Mouse (Mus musculus): Measurements from ENCODE around the gene 4930523C07Rik. TPM values are rescaled to one million over a fixed set of nuclear protein-coding genes. Genes with fewer than 3 reads are reported as not detected.

4930523C07Rik gene
- 9.6 and 10.5 TPM in 2 replicates for polyA plus RNA-seq (2015; fragmentation: Nextera tagmentation; extraction: Ambion mirVana)

- 0 out of 2 replicates have a peak within 1 kb of the TSS, but pooled peaks have one; percentile 4 for H3K27ac ChIP-seq
- WGBS: 3% methylated on average over 32 of the region's 33 CpGs
- H3K9me3 ChIP-seq: no peaks in the 10 kb centered on the region
- peak within 1 kb of the TSS; percentile 88 for H3K4me2 ChIP-seq (replicated peaks)
- peak; percentile 95 for ATAC-seq
- H3K36me3 ChIP-seq: no peaks in the 10 kb centered on the region
- no peaks in the 10 kb centered on the region for H3K27me3 ChIP-seq (replicated peaks)
- H3K9ac ChIP-seq: peak within 1 kb of the TSS; percentile 54
- H3K4me1 ChIP-seq (replicated peaks): 0 out of 2 replicates have a peak, but pooled peaks cover 3% of the 10 kb centered on the region
- H3K4me3 ChIP-seq (replicated peaks): peak within 1 kb of the TSS; percentile 52
These were observed at the start of gene 4930523C07Rik for GRCm38 (mm10) chr1:160044237-160045021. Gene 4930523C07Rik, plus strand, starts transcription at chr1:160044382.

GRCm38 (mm10) chr1:159997329-159997728 is 46.9 kb upstream of the 4930523C07Rik start:
- no peaks in the 10 kb centered on the region for H3K36me3 ChIP-seq
- no peak overlapping the region for H3K9ac ChIP-seq
- H3K27ac ChIP-seq: no peak overlapping the region
- no peaks in the 10 kb centered on the region for H3K4me1 ChIP-seq (replicated peaks)
- no peak overlapping the region for H3K4me2 ChIP-seq (replicated peaks)
- no peak overlapping the region for H3K4me3 ChIP-seq (replicated peaks)
- ATAC-seq: no peak
- WGBS: 44% methylated on average over 2 of the region's 2 CpGs
- H3K27me3 ChIP-seq (replicated peaks): no peaks in the 10 kb centered on the region
- H3K9me3 ChIP-seq: no peaks in the 10 kb centered on the region

- no peak for ATAC-seq
- Histone ChIP-seq H3K4me1 (replicated peaks) (no peaks in the 10 kb centered on the region), H3K4me2 (replicated peaks) (no peak overlapping the region), H3K9ac (no peak overlapping the region), H3K27ac (no peak overlapping the region), H3K4me3 (replicated peaks) (no peak overlapping the region), H3K9me3 (no peaks in the 10 kb centered on the region), H3K36me3 (no peaks in the 10 kb centered on the region), H3K27me3 (replicated peaks) (no peaks in the 10 kb centered on the region)
- 76% methylated on average over 1 of the region's 1 CpGs for WGBS
These were observed 45.8 kb upstream of the 4930523C07Rik start for GRCm38 (mm10) chr1:159998349-159998748.

- no peak for ATAC-seq
- WGBS: 78% methylated on average over 3 of the region's 3 CpGs
These were observed 45.0 kb upstream of the 4930523C07Rik start for GRCm38 (mm10) chr1:159999232-159999631.

GRCm38 (mm10) chr1:160005319-160005718 is 38.9 kb upstream of the 4930523C07Rik start:
- no peaks in the 10 kb centered on the region for H3K27me3 ChIP-seq (replicated peaks)
- no peak overlapping the region for H3K4me3 ChIP-seq (replicated peaks)
- no peaks in the 10 kb centered on the region for H3K9me3 ChIP-seq
- no peaks in the 10 kb centered on the region for H3K36me3 ChIP-seq
- no peak overlapping the region for H3K27ac ChIP-seq
- H3K4me1 ChIP-seq (replicated peaks): no peaks in the 10 kb centered on the region
- no peak overlapping the region for H3K9ac ChIP-seq
- ATAC-seq: no peak
- H3K4me2 ChIP-seq (replicated peaks): no peak overlapping the region
- 71% methylated on average over 4 of the region's 4 CpGs for WGBS

More at GRCm38 (mm10) chr1:159999232-159999631, 45.0 kb upstream of the 4930523C07Rik start:
- no peak overlapping the region for H3K4me3 ChIP-seq (replicated peaks)
- H3K4me1 ChIP-seq (replicated peaks): no peaks in the 10 kb centered on the region
- no peaks in the 10 kb centered on the region for H3K9me3 ChIP-seq
- H3K36me3 ChIP-seq: no peaks in the 10 kb centered on the region
- H3K27me3 ChIP-seq (replicated peaks): no peaks in the 10 kb centered on the region
- no peak overlapping the region for H3K27ac ChIP-seq
- no peak overlapping the region for H3K4me2 ChIP-seq (replicated peaks)
- H3K9ac ChIP-seq: no peak overlapping the region

- H3K4me3 ChIP-seq (replicated peaks): no peak overlapping the region
- WGBS: 87% methylated on average over 8 of the region's 8 CpGs
- no peaks in the 10 kb centered on the region for H3K4me1 ChIP-seq (replicated peaks)
- ATAC-seq: no peak
- no peaks in the 10 kb centered on the region for H3K27me3 ChIP-seq (replicated peaks)
- H3K4me2 ChIP-seq (replicated peaks): no peak overlapping the region
- H3K9ac ChIP-seq: no peak overlapping the region
- no peaks in the 10 kb centered on the region for H3K36me3 ChIP-seq
- no peak overlapping the region for H3K27ac ChIP-seq
- no peaks in the 10 kb centered on the region for H3K9me3 ChIP-seq
These were observed 37.1 kb upstream of the 4930523C07Rik start for GRCm38 (mm10) chr1:160006919-160007588.

- no peak overlapping the region for H3K27ac ChIP-seq
- no peaks in the 10 kb centered on the region for H3K27me3 ChIP-seq (replicated peaks)
- no peaks in the 10 kb centered on the region for H3K36me3 ChIP-seq
- no peak overlapping the region for H3K9ac ChIP-seq
- no peaks in the 10 kb centered on the region for H3K9me3 ChIP-seq
- no peaks in the 10 kb centered on the region for H3K4me1 ChIP-seq (replicated peaks)
- no peak overlapping the region for H3K4me3 ChIP-seq (replicated peaks)
- 71% methylated on average over 3 of the region's 3 CpGs for WGBS
- no peak for ATAC-seq
- H3K4me2 ChIP-seq (replicated peaks): no peak overlapping the region
These were observed 31.1 kb upstream of the 4930523C07Rik start for GRCm38 (mm10) chr1:160013042-160013441.

GRCm38 (mm10) chr1:160024339-160024980 is 19.7 kb upstream of the 4930523C07Rik start:
- Histone ChIP-seq H3K9me3 (no peaks in the 10 kb centered on the region), H3K4me1 (replicated peaks) (no peaks in the 10 kb centered on the region), H3K9ac (no peak overlapping the region), H3K36me3 (no peaks in the 10 kb centered on the region), H3K4me3 (replicated peaks) (no peak overlapping the region), H3K27ac (no peak overlapping the region), H3K4me2 (replicated peaks) (no peak overlapping the region), H3K27me3 (replicated peaks) (no peaks in the 10 kb centered on the region)
- no peak for ATAC-seq
- WGBS: 83% methylated on average over 10 of the region's 10 CpGs

- Histone ChIP-seq H3K4me2 (replicated peaks) (no peak overlapping the region), H3K4me3 (replicated peaks) (no peak overlapping the region), H3K9me3 (no peaks in the 10 kb centered on the region), H3K4me1 (replicated peaks) (no peaks in the 10 kb centered on the region), H3K36me3 (no peaks in the 10 kb centered on the region), H3K9ac (no peak overlapping the region), H3K27ac (no peak overlapping the region), H3K27me3 (replicated peaks) (no peaks in the 10 kb centered on the region)
- peak; percentile 76; the same call in 1 of the 2 replicates for ATAC-seq
- 71% methylated on average over 11 of the region's 11 CpGs for WGBS
These were observed 18.9 kb upstream of the 4930523C07Rik start for GRCm38 (mm10) chr1:160025146-160025894.

GRCm38 (mm10) chr1:160025895-160026255 is 18.3 kb upstream of the 4930523C07Rik start:
- 90% methylated on average over 5 of the region's 5 CpGs for WGBS
- no peaks in the 10 kb centered on the region for H3K4me1 ChIP-seq (replicated peaks)
- no peak for ATAC-seq

GRCm38 (mm10) chr1:160027939-160028338 is 16.2 kb upstream of the 4930523C07Rik start:
- WGBS: 60% methylated on average over 4 of the region's 4 CpGs
- Histone ChIP-seq H3K4me3 (replicated peaks) (no peak overlapping the region), H3K36me3 (no peaks in the 10 kb centered on the region), H3K27me3 (replicated peaks) (no peaks in the 10 kb centered on the region), H3K9ac (no peak overlapping the region), H3K27ac (no peak overlapping the region), H3K4me2 (replicated peaks) (no peak overlapping the region), H3K4me1 (replicated peaks) (no peaks in the 10 kb centered on the region), H3K9me3 (no peaks in the 10 kb centered on the region)
- no peak for ATAC-seq

More at GRCm38 (mm10) chr1:160025895-160026255, 18.3 kb upstream of the 4930523C07Rik start:
- Histone ChIP-seq H3K36me3 (no peaks in the 10 kb centered on the region), H3K4me3 (replicated peaks) (no peak overlapping the region), H3K9ac (no peak overlapping the region), H3K27me3 (replicated peaks) (no peaks in the 10 kb centered on the region), H3K9me3 (no peaks in the 10 kb centered on the region), H3K27ac (no peak overlapping the region), H3K4me2 (replicated peaks) (no peak overlapping the region)
